Mouse (Mus musculus): ENCODE results near the gene Gm28043.

DNA sequence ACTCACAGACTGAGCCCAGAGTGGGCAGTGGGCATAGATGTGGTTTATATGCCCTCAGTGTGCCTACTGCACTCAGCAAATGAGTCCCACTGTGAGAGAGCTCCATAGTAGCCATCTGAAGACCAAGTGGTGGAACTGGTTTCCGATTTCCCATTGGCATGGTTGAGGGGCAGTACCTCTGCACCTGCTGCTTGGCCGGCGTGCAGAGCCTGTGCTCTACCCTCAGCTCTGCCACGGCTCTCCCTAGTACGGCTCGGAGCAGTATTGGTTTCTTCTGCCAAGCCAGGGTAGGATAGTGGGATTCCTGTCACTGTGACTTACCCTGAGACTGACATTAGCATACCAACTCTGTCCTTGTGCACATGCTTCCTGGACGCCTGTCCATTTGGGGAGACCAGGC, 85.9 kb downstream of the Gm28043 start:
- TF ChIP-seq CTCF (IDR thresholded peaks at IDR 0.05) (no peak), EP300 (IDR thresholded peaks at IDR 0.05; ENCODE audit: insufficient read depth, low read depth, low read length) (no peak)
